Mouse (Mus musculus) heart, embryonic 15.5 days (tissue): ENCODE measurements around the gene Tardbp. TPM values are rescaled to one million over a fixed set of nuclear protein-coding genes. Genes with fewer than 3 reads are reported as not detected.

Experiments used
- ATAC-seq: fragments of 200-750 bp; cut with Nextera tagmentation; replicated peaks from 2 replicates; pipeline ENCODE4 v1.8.0; 2017; ENCODE audit warnings: low read depth, moderate TSS enrichment; ENCODE audit not compliant: insufficient number of reproducible peaks, insufficient read depth, low FRiP score
- H3K27ac ChIP-seq: fragments of 300-500 bp; sonication (generic); 2 replicates; pipeline ENCODE4 v1.5.1; 2015; ENCODE audit warnings: mild to moderate bottlenecking, inconsistent platforms
- H3K27me3 ChIP-seq: fragments of 300-500 bp; sonication (generic); 2 replicates; pipeline ENCODE4 v1.6.1; 2015; ENCODE audit warnings: inconsistent platforms
- H3K36me3 ChIP-seq: fragments of 300-500 bp; sonication (generic); 2 replicates; pipeline ENCODE4 v1.6.1; 2015; ENCODE audit warnings: mild to moderate bottlenecking, inconsistent platforms
- H3K4me1 ChIP-seq: fragments of 300-500 bp; sonication (generic); replicated peaks from 2 replicates; pipeline ENCODE4 v1.6.1; 2015; ENCODE audit warnings: inconsistent platforms
- H3K4me2 ChIP-seq: fragments of 300-500 bp; sonication (generic); 2 replicates; pipeline ENCODE4 v1.6.1; 2015; ENCODE audit warnings: inconsistent platforms, mild to moderate bottlenecking, moderate library complexity
- H3K4me3 ChIP-seq: fragments of 300-500 bp; sonication (generic); 2 replicates; pipeline ENCODE4 v1.5.1; 2015; ENCODE audit warnings: mild to moderate bottlenecking, inconsistent platforms
- H3K9ac ChIP-seq: fragments of 300-500 bp; sonication (generic); 2 replicates; pipeline ENCODE4 v1.6.1; 2015; ENCODE audit warnings: mild to moderate bottlenecking, inconsistent platforms
- H3K9me3 ChIP-seq: fragments of 300-500 bp; sonication (generic); replicated peaks from 2 replicates; pipeline ENCODE4 v1.6.1; 2016; ENCODE audit warnings: inconsistent platforms
- WGBS: fragments of 180-500 bp; shearing (Covaris S2); methylation state at CpG from one replicate; pipeline ENCODE4 v1.1.7; 2015; ENCODE audit warnings: mixed read lengths; 5-methylcytosine and 5-hydroxymethylcytosine counted together
- polyA plus RNA-seq: library from polyadenylated mRNA; unstranded; fragments of >200 nt; fragmentation: Nextera tagmentation; extraction: Ambion mirVana; gene quantifications from 2 replicates; pipeline ENCODE4 v1.2.1, GENCODE M21; 2015

Gene Tardbp
- polyA plus RNA-seq, 1 experiment from 2014 or later = 153 TPM

DNA sequence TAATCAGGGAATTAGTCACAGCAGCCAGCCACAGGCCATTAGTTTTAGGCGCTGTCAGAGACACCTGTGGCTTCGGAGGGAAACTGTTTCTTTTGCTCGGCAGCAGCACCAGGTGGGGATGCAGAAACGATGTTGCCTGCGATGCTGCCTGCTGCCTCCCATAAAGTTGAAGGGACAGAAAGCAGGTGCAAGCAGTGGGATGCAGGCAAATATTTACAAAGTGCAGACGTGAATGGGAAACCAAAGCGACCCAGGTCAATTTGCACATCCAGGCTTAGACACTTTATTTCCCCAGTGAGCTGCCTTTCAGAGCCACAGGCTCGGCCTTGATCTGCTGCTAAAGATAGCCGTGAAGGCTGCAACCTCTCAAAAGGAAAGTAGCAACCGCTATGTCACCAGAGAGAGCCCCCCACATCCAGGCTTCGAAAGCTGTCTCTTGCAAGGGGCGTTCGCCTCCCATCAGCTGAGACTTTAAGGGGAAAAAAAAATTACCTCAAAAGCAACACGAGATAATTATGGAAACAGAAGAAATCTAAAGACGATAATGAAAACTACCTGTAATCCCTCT is 30.0 kb upstream of the Tardbp start:
- peak overlapping the region; percentile 4; the same call in 1 of the 2 replicates for H3K27ac ChIP-seq
- no peak overlapping the region for H3K9ac ChIP-seq
- H3K9me3 ChIP-seq = no peaks in the 10 kb centered on the region
- ATAC-seq = no peak
- no peaks in the 10 kb centered on the region for H3K27me3 ChIP-seq
- peaks cover 14% of the 10 kb centered on the region for H3K4me1 ChIP-seq
- H3K36me3 ChIP-seq = no peaks in the 10 kb centered on the region
- H3K4me2 ChIP-seq = peak overlapping the region; percentile 36
- peak overlapping the region; percentile 9; the same call in 1 of the 2 replicates for H3K4me3 ChIP-seq
- 29% methylated on average over 15 of the region's 15 CpGs for WGBS

- no peaks in the 10 kb centered on the region for H3K27me3 ChIP-seq
- 81% methylated on average over 18 of the region's 18 CpGs for WGBS
- H3K9ac ChIP-seq = no peak overlapping the region
- no peak overlapping the region for H3K4me3 ChIP-seq
- H3K4me2 ChIP-seq = no peak overlapping the region
- peak; percentile 28; the same call in 1 of the 2 replicates for ATAC-seq
- no peak overlapping the region for H3K27ac ChIP-seq
- H3K36me3 ChIP-seq = no peaks in the 10 kb centered on the region
- peaks cover 13% of the 10 kb centered on the region for H3K4me1 ChIP-seq
- H3K9me3 ChIP-seq = no peaks in the 10 kb centered on the region
These were observed 28.0 kb upstream of the Tardbp start for GRCm38 (mm10) chr4:148654701-148655398.

DNA sequence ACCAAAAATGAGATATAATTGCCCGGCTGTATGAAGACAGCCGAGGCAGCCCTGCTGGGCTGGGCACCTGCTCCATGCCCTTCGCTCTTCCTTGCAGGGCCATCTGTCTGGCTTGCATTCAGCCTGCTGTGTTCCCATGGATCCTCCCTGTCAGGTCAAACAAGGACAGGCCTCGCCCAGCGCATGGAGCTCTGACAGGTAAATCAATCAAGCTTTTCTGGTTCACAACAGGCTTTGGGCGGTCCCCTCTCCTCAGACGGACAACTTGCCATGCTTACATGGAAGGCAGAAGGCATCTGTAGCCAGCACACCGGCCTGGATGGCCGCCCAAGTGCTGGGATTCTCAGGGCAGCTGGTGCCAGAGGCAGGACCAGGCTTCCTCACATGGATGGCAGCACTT is 24.2 kb upstream of the Tardbp start:
- Histone ChIP-seq H3K27ac (no peak overlapping the region), H3K9me3 (no peaks in the 10 kb centered on the region), H3K4me2 (no peak overlapping the region), H3K27me3 (no peaks in the 10 kb centered on the region), H3K36me3 (no peaks in the 10 kb centered on the region), H3K9ac (no peak overlapping the region), H3K4me3 (no peak overlapping the region), H3K4me1 (0 out of 2 replicates have a peak, but pooled peaks cover 6% of the 10 kb centered on the region)
- WGBS = 72% methylated on average over 9 of the region's 9 CpGs
- ATAC-seq = no peak

- Histone ChIP-seq H3K4me2 (no peak overlapping the region), H3K9ac (no peak overlapping the region), H3K36me3 (no peaks in the 10 kb centered on the region), H3K4me3 (no peak overlapping the region), H3K9me3 (no peaks in the 10 kb centered on the region), H3K27me3 (no peaks in the 10 kb centered on the region), H3K4me1 (peaks cover 8% of the 10 kb centered on the region), H3K27ac (no peak overlapping the region)
- 73% methylated on average over 3 of the region's 3 CpGs for WGBS
- no peak for ATAC-seq
These were observed 22.5 kb upstream of the Tardbp start for GRCm38 (mm10) chr4:148649309-148649708.

DNA sequence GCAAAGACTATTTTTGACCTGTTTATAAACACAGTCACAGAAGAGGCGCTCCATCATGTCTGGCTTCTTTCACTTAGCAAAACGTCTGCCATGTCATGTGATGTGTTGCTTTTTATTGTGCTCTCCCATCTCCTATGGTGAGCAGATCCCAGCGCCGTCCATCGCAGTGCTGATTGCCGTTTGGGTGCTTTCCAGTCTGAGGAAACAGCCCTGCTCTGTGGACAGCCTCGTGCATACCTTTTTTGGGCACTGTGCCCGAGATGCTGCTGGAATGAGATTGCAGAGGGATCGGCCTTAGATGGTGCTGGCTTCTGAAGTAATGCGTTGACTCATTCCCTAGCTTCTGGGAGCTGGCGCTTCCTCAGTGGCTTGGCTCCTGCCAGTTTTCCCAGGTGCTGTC is 19.8 kb upstream of the Tardbp start:
- H3K27me3 ChIP-seq = no peaks in the 10 kb centered on the region
- ATAC-seq = peak; percentile 87
- H3K4me1 ChIP-seq = peaks cover 18% of the 10 kb centered on the region
- peak overlapping the region; percentile 42 for H3K4me2 ChIP-seq
- no peaks in the 10 kb centered on the region for H3K36me3 ChIP-seq
- no peak overlapping the region for H3K9ac ChIP-seq
- H3K4me3 ChIP-seq = 0 out of 2 replicates have a peak overlapping the region, but pooled peaks have one; percentile 0
- peak overlapping the region; percentile 77 for H3K27ac ChIP-seq
- no peaks in the 10 kb centered on the region for H3K9me3 ChIP-seq
- WGBS = 20% methylated on average over 11 of the region's 11 CpGs

- Histone ChIP-seq H3K4me2 (no peak overlapping the region), H3K9me3 (no peaks in the 10 kb centered on the region)
- WGBS = 84% methylated on average over 6 of the region's 6 CpGs
These were observed 18.1 kb upstream of the Tardbp start for GRCm38 (mm10) chr4:148644926-148645325.

DNA sequence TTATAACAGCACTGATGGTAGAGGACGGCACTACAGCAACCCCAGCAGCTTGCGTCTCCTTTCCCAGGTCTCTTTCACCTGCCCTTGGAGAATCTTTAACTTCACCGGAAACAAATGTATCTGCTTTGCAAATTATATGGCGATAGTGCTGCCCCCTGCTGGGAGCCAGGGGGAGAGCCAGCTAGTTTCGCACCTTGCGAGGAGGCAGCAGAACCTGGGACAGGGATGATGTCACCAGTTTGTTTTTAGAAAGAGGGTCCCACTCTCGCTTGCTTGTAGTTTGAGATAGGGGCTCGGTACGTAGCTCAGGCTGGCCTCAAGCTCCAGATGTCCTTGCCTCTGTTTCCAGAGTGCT is 17.3 kb upstream of the Tardbp start:
- no peak for ATAC-seq
- 5% methylated on average over 9 of the region's 9 CpGs for WGBS
- Histone ChIP-seq H3K9me3 (no peaks in the 10 kb centered on the region), H3K4me1 (peaks cover 18% of the 10 kb centered on the region), H3K36me3 (no peaks in the 10 kb centered on the region), H3K4me3 (peak overlapping the region; percentile 32), H3K27me3 (no peaks in the 10 kb centered on the region), H3K27ac (peak overlapping the region; percentile 29; the same call in 1 of the 2 replicates), H3K4me2 (peak overlapping the region; percentile 59), H3K9ac (peak overlapping the region; percentile 46)

More at GRCm38 (mm10) chr4:148644926-148645325, 18.1 kb upstream of the Tardbp start:
- H3K4me3 ChIP-seq = no peak overlapping the region
- H3K27me3 ChIP-seq = no peaks in the 10 kb centered on the region
- ATAC-seq = no peak
- no peak overlapping the region for H3K27ac ChIP-seq
- no peaks in the 10 kb centered on the region for H3K36me3 ChIP-seq
- H3K9ac ChIP-seq = no peak overlapping the region
- peaks cover 18% of the 10 kb centered on the region for H3K4me1 ChIP-seq

DNA sequence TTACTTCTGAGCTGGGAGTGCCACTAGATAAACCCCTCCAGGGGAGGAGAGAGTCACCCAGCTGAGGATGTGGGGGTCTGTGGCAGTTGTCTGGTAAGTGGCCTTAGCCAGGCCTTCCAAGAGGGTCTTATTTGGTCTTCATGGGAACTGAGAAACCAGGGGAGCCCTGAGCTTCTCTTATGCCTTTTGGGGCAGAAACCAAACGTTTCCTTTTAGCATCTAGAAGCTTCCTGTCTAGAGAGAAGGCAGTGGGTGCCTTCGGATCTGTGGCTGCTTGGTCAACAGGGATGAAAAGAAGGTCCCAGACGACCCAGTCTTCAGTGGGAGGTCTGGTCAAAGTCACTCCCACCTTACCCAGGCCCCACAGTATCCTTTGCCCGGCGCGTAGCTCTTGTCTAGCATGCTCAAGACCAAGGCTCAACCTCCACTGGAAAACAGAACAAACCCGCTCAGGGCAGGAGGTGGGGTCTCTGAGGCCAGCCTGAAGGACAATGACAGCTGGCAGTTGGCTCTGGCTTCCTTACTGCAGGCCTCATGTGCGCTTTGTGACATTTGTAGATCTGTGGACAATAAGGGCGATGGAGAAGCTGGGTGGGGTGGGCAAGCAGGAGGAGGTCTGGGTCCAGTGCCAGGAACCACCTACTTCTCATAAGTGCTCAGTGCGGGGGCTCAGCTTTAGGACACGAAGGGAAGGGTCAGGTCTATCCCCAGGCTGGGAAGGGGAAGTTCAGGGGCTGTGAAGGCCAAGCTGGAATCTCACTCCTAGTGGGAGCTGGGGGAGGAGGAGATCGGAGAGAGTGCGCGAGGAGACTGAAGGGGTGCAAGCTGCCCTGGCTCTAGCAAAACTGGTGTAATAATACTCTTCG is 16.7 kb upstream of the Tardbp start, which contains the start of gene Gm572:
Gene Gm572 (plus strand): TSS at position 27 of the 866 bp plus-strand sequence.
- Histone ChIP-seq H3K4me2 (peak within 1 kb of the TSS; percentile 59), H3K4me1 (peaks cover 18% of the 10 kb centered on the region), H3K9me3 (no peaks in the 10 kb centered on the region), H3K36me3 (no peaks in the 10 kb centered on the region), H3K27ac (peak within 1 kb of the TSS; percentile 29; the same call in 1 of the 2 replicates), H3K4me3 (peak within 1 kb of the TSS; percentile 32), H3K9ac (peak within 1 kb of the TSS; percentile 46), H3K27me3 (no peaks in the 10 kb centered on the region)
- WGBS = 61% methylated on average over 15 of the region's 15 CpGs
- no peak for ATAC-seq

DNA sequence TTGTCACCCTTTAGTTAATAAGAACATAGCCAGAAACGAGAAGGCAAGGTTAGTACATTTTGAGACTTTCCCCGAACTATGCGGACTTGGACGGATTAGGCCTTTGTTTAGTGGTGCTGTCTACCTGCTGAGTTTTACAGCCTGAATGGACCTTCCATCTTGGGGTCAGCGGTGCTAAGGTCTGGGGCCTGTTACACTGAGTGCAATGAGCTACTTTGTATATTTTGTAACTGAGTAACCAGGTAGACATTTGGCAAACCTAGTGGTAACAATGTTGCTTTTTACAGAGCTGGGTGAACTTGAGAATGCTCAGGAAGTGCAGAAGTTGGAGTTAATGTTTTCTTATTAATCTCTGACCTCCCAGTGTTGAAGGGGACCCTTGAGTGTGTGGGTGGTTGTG is 14.3 kb upstream of the Tardbp start:
- no peak for ATAC-seq
- H3K4me2 ChIP-seq = no peak overlapping the region
- H3K4me3 ChIP-seq = no peak overlapping the region
- H3K9ac ChIP-seq = no peak overlapping the region
- H3K4me1 ChIP-seq = peaks cover 12% of the 10 kb centered on the region
- H3K36me3 ChIP-seq = no peaks in the 10 kb centered on the region
- H3K27ac ChIP-seq = no peak overlapping the region
- WGBS = 84% methylated on average over 5 of the region's 5 CpGs
- no peaks in the 10 kb centered on the region; the same call in 1 of the 2 replicates for H3K27me3 ChIP-seq
- H3K9me3 ChIP-seq = no peaks in the 10 kb centered on the region

GRCm38 (mm10) chr4:148639455-148639854 is 12.6 kb upstream of the Tardbp start:
- Histone ChIP-seq H3K9me3 (no peaks in the 10 kb centered on the region), H3K36me3 (no peaks in the 10 kb centered on the region), H3K27me3 (no peaks in the 10 kb centered on the region; the same call in 1 of the 2 replicates), H3K27ac (no peak overlapping the region), H3K4me1 (peaks cover 11% of the 10 kb centered on the region), H3K9ac (no peak overlapping the region), H3K4me3 (no peak overlapping the region), H3K4me2 (no peak overlapping the region)
- WGBS = 76% methylated on average over 2 of the region's 2 CpGs
- ATAC-seq = no peak

DNA sequence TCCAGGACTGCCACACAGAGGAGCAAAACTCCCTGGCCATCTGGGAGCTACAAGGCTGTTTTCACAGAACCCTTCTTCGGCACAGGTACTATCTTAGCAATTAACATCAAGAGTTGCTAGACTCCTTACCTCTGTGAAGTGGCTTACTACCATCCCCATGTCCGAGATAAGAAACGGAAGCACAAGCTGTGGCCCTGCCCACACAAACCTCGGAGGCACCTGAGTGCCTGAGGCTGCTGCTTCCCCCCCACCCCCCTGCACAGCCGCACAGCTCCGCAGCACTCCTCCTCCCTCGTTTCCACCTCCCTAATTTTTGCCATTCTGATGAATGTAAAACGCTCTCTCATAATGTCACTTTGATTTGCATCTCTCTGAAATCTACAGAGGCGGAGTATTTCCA is 11.5 kb upstream of the Tardbp start:
- Histone ChIP-seq H3K27ac (no peak overlapping the region), H3K9ac (no peak overlapping the region), H3K27me3 (no peaks in the 10 kb centered on the region; the same call in 1 of the 2 replicates), H3K4me2 (no peak overlapping the region), H3K4me1 (no peaks in the 10 kb centered on the region), H3K9me3 (no peaks in the 10 kb centered on the region), H3K36me3 (no peaks in the 10 kb centered on the region), H3K4me3 (no peak overlapping the region)
- no peak for ATAC-seq
- WGBS = 30% methylated on average over 9 of the region's 9 CpGs
